In the genomic region with DNA sequence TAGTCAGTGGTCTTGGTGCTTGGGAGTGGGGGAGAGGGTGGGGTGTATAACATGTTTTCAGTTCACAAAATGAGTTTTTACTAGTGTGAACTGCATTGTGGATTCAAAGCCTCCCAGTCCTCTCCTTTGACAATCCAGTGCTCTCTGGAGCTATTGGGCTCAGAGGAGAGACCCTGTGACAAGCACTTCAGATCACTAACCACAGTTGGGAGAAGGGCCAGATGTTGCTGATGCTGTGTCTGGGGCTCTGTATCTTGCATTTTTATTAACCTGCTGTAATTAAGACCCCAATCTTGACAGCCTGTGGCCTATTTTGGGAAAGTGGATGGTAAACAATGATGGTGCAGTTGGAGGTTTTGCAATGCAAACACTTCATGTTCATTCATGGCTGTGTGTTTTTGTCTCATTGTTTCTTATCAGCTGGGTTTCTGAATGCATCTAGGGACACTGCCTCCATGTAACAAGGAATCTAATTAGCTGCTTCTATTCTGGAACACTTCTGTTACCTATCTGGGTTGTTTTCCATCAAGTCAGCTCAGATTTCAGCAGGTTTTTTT, we compare ENCODE assay signal across 14 mouse cellular contexts.
"Had no signal": no experiment of that assay in that cellular context is flagged by ENCODE, and none has a peak within 500 bp of the region (broad histone marks: within the 10 kb centered on the region; RNA-seq: fewer than 3 reads in every experiment).

No protein-coding gene starts in this region.

- H3K27me3 ChIP-seq: kidney, embryonic 15.5 days; limb, embryonic 15.5 days; liver, embryonic 12.5 days; neural tube, embryonic 13.5 days had no signal

- ATAC-seq: liver, embryonic 12.5 days had no signal

- H3K9ac ChIP-seq: kidney, embryonic 15.5 days; limb, embryonic 15.5 days; liver, embryonic 12.5 days; lung, embryonic 14.5 days; neural tube, embryonic 13.5 days had no signal

- H3K27ac ChIP-seq: kidney, embryonic 15.5 days; left cerebral cortex, adult 2 months; limb, embryonic 15.5 days; liver, embryonic 12.5 days; neural tube, embryonic 13.5 days; stomach, postnatal 0 days had no signal

- H3K36me3 ChIP-seq: kidney, embryonic 15.5 days; limb, embryonic 15.5 days; liver, embryonic 12.5 days; neural tube, embryonic 13.5 days had no signal

- DNase-seq: kidney, adult 2 months; kidney, postnatal 14 days; lung, embryonic 14.5 days; lung, postnatal 10 days; lung, postnatal 4 days; right cerebral cortex, adult 18-20 months; thymus, postnatal 4 days had no signal

- H3K4me2 ChIP-seq: kidney, embryonic 15.5 days; limb, embryonic 15.5 days; liver, embryonic 12.5 days; lung, embryonic 14.5 days; midbrain, embryonic 11.5 days; neural tube, embryonic 13.5 days had no signal

- H3K4me1 ChIP-seq: kidney, embryonic 15.5 days; limb, embryonic 15.5 days; liver, embryonic 12.5 days; neural tube, embryonic 13.5 days had no signal

- H3K4me3 ChIP-seq: kidney, embryonic 15.5 days; left cerebral cortex, adult 2 months; limb, embryonic 15.5 days; liver, embryonic 12.5 days; neural tube, embryonic 13.5 days had no signal

- H3K9me3 ChIP-seq: kidney, embryonic 15.5 days; limb, embryonic 15.5 days; liver, embryonic 12.5 days; neural tube, embryonic 13.5 days had no signal
